Mouse (Mus musculus) G1E (cell line): ENCODE data around the gene Sept8. TPM values are rescaled to one million over a fixed set of nuclear protein-coding genes. Genes with fewer than 3 reads are reported as not detected.

Source experiments
- ATAC-seq: 2 replicates; pipeline ENCODE4 v1.8.0; 2016; ENCODE audit warnings: mild to moderate bottlenecking; ENCODE audit not compliant: insufficient number of reproducible peaks, poor library complexity, low FRiP score, severe bottlenecking; ENCODE audit errors: extremely low read depth
- DNase-seq: peaks from one replicate; pipeline ENCODE4 v3.0.0; 2012; ENCODE audit warnings: low spot score
- H3K27me3 ChIP-seq: 2 replicates; pipeline ENCODE4 v1.6.1; 2012; ENCODE audit warnings: mild to moderate bottlenecking, low read length, inconsistent platforms; ENCODE audit not compliant: insufficient read depth
- H3K36me3 ChIP-seq: replicated peaks from 2 replicates; pipeline ENCODE3; 2012; ENCODE audit warnings: mild to moderate bottlenecking, inconsistent platforms
- H3K4me1 ChIP-seq: 2 replicates; pipeline ENCODE4 v1.6.1; 2012; ENCODE audit warnings: low read depth, low read length, inconsistent platforms, mixed read lengths; ENCODE audit not compliant: insufficient read depth
- H3K4me3 ChIP-seq: 2 replicates; pipeline ENCODE4 v1.5.1; 2012; ENCODE audit warnings: low read depth, mild to moderate bottlenecking, inconsistent platforms, low read length, moderate library complexity, mixed read lengths
- H3K9me3 ChIP-seq: replicated peaks from 2 replicates; pipeline ENCODE4 v1.6.1; 2012; ENCODE audit warnings: inconsistent platforms
- CTCF ChIP-seq: IDR thresholded peaks from 2 replicates; pipeline ENCODE4 v1.5.1; 2012; ENCODE audit warnings: low read depth, low read length, inconsistent platforms, mixed read lengths
- GATA1 ChIP-seq: IDR thresholded peaks from 2 replicates; pipeline ENCODE4 v1.6.1; 2012; ENCODE audit warnings: borderline replicate concordance, low read length, inconsistent platforms, mixed read lengths
- GATA2 ChIP-seq: IDR thresholded peaks from 2 replicates; pipeline ENCODE4 v1.6.1; 2012; ENCODE audit warnings: low read depth, low read length, inconsistent platforms, borderline replicate concordance
- POLR2AphosphoS5 ChIP-seq: IDR thresholded peaks from 2 replicates; pipeline ENCODE4 v1.6.1; 2012; ENCODE audit warnings: low read depth, low read length, inconsistent platforms; ENCODE audit not compliant: insufficient replicate concordance
- TAL1 ChIP-seq: conservative IDR thresholded peaks from 2 replicates; pipeline ENCODE4 v1.6.1; 2012; ENCODE audit warnings: low read depth, low read length, inconsistent platforms, mixed read lengths
- polyA plus RNA-seq: library from polyadenylated mRNA; stranded (reverse); fragments of >175 nt; gene quantifications from 2 replicates; pipeline ENCODE4 v1.2.3, GENCODE M21; 2012
- total RNA-seq, 2 experiments: library from RNA; stranded (forward) in 1 of 2; stranded (reverse) in 1 of 2; fragments of 200-1000 nt in 1 of 2; fragments of >200 nt in 1 of 2; fragmentation: Nextera tagmentation in 1 of 2; gene quantifications; 2 replicates each; pipeline ENCODE4 v1.2.3; 2014 to 2017

Sept8 gene
- total and polyA plus RNA-seq, 3 experiments: 124 to 186 (median 172) TPM

DNA sequence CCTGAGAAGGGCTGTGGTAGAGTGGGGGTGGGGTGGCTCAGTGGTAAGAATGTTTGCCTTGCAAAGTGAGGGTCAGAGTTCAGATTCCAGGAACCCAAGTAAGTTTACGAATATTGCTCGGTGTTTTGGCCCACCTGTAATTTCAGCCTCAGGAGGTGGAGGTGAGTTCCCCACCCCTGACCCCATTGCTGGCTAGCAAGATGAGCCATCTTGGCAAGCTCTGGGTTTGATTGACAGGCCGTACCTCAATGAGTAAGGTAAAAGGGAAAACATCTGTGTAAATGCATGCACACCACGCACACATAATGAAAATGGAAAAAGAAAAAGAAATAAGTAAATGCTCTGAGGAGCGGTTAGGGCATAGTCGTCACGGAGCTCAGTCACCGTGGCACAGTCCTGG, 14.7 kb upstream of the Sept8 start:
- Histone ChIP-seq H3K27me3 (peaks cover 8% of the 10 kb centered on the region; the same call in 1 of the 2 replicates), H3K9me3 (no peaks in the 10 kb centered on the region), H3K36me3 (no peaks in the 10 kb centered on the region), H3K4me1 (peaks cover 43% of the 10 kb centered on the region), H3K4me3 (no peak overlapping the region)
- DNase-seq: no peak
- no peak for TF ChIP-seq GATA1
- no peak for TF ChIP-seq GATA2
- TF ChIP-seq CTCF: no peak
- TF ChIP-seq POLR2AphosphoS5: no peak
- no peak for TF ChIP-seq TAL1
- ATAC-seq: no peak

DNA sequence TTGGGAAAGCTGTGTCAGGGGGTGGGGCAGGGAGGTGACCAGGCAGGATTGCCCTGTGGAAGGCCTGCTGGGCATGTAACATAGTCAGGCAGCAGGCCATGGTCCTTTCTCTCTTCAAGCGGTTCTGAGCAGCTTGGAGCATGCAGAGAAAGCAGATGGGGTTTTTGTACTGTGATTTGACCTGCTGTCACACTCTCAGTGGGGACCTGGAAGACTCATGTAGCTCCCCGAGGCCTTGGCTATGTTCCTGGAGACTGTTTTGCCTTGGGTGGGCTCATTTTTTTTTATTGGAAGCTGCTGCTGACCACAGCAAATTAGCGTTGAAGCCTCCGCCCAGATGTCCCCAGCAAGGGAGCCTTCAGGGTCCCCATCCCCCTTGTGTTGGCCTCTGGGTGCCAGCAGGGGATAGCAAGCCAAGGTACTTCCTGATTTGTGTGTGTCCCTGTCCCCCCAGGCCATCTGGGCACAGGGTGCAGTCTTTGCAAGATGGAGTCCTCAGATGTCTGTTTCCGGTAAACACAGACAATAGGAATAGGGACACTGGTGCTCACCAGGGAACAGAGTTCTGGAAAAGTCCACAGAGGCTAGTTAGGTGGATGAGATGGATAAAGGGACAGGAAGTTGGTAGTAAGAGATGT, 13.9 kb upstream of the Sept8 start:
- Histone ChIP-seq H3K9me3 (no peaks in the 10 kb centered on the region), H3K36me3 (no peaks in the 10 kb centered on the region), H3K27me3 (peaks cover 4% of the 10 kb centered on the region; the same call in 1 of the 2 replicates), H3K4me3 (no peak overlapping the region), H3K4me1 (peaks cover 40% of the 10 kb centered on the region)
- ATAC-seq (no peak), DNase-seq (no peak)
- TF ChIP-seq GATA2: no peak

DNA sequence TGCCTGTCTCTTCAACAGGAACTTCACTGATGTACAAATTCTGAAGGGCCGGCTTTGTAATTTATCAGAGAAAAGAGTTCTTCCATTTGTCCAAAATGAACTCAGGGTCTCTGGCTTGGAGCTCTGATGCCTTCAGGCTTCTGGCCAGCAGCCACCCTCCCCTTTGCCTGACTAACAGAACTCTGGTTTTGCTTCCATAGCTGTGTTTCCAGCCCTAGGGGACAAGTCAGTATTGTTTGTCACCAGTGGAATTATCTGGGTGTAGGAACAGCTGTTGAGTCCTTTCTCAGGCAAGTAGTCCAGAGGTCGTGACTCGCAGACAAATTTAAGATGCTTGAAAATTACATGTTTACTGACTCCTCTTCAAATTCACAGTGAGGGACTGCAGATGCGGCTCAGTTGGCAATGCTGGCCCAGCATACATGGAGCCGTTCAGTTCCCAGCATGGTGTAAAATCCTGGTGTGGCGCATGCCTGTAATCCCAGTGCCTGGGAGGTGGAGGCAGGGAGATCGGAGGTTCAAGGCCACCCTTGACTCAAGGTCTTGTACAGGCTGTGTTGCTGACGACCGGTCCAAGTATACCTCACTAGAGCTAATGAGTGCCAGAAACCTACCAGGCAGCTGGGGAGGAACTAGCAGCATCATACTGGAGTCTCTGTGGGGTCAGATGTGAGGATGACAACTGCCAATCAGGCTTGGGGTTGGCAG, 11.8 kb upstream of the Sept8 start:
- Histone ChIP-seq H3K4me1 (peaks cover 26% of the 10 kb centered on the region), H3K36me3 (no peaks in the 10 kb centered on the region), H3K9me3 (no peaks in the 10 kb centered on the region), H3K4me3 (no peak overlapping the region), H3K27me3 (no peaks in the 10 kb centered on the region; the same call in 1 of the 2 replicates)
- DNase-seq: no peak
- no peak for ATAC-seq
- TF ChIP-seq POLR2AphosphoS5: no peak
- TF ChIP-seq GATA2: no peak
- no peak for TF ChIP-seq GATA1

DNA sequence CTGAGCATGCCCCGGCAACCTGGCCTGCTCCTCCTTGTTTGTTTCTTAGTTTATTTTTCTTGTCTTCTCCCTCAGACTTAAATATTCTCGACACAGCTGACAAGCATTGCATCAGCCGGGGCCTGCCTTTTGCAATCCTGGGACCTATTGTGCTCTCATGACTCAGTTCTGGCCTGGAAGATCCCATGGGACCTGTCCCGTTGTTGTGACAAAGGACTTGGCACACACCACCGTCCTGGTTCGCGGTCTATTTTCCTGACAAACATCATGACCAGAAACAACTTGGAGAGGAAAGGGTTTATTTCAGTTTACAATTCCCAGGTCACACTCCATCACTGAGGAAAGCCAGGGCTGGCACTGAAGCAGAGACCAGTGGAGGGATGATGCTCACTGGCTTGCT, 10.9 kb upstream of the Sept8 start:
- no peak for DNase-seq
- H3K9me3 ChIP-seq: no peaks in the 10 kb centered on the region
- TF ChIP-seq GATA1: no peak
- no peak for TF ChIP-seq POLR2AphosphoS5
- no peak for TF ChIP-seq CTCF
- TF ChIP-seq TAL1: no peak
- TF ChIP-seq GATA2: no peak
- no peak overlapping the region for H3K4me3 ChIP-seq
- ATAC-seq: no peak
- no peaks in the 10 kb centered on the region; the same call in 1 of the 2 replicates for H3K27me3 ChIP-seq
- peaks cover 20% of the 10 kb centered on the region for H3K4me1 ChIP-seq
- no peaks in the 10 kb centered on the region for H3K36me3 ChIP-seq

DNA sequence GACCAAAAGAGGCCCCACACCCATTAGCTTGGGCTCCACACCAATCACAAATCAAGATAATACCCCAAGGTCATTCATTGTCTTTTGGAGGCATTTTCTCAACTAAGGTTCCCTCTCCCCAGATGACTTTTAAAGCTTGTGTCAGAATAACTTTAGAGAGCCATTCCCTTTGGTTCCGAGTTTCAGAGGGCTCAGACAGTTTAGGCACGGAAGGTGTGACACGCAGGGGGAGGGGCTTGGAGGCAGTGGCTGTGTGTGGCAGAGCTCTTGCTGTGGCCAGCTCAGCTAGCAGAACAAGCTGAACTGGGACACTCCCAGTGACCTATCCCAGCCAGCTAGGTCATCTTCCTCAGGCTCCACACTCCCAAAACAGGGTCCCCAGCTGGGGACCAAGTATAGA, 10.5 kb upstream of the Sept8 start:
- H3K4me1 ChIP-seq: peaks cover 20% of the 10 kb centered on the region
- no peaks in the 10 kb centered on the region for H3K36me3 ChIP-seq
- DNase-seq (no peak), ATAC-seq (no peak)
- H3K27me3 ChIP-seq: no peaks in the 10 kb centered on the region; the same call in 1 of the 2 replicates
- H3K4me3 ChIP-seq: no peak overlapping the region
- no peak for TF ChIP-seq POLR2AphosphoS5
- no peak for TF ChIP-seq GATA2
- no peak for TF ChIP-seq TAL1
- TF ChIP-seq CTCF: no peak
- TF ChIP-seq GATA1: no peak
- no peaks in the 10 kb centered on the region for H3K9me3 ChIP-seq

DNA sequence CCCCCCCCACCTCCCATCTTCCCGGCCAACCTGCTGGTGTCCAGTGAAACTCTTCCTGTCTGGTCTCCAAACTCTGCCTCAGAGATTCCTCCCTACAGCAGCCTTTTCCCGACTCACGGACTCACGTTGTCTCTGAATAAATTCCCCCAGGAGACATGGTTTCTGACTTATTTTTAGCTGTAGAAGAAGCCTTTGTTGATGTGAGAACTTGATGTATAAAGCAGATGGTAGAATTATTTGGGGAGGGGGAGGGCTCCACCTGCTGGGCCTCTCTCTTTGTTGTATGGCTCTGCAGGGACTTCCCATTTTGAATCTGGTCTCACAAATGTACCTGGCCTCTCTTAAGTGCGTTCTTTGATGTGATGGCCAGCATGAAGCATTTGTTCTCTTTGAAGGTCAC, 8.7 kb upstream of the Sept8 start:
- Histone ChIP-seq H3K4me1 (peaks cover 15% of the 10 kb centered on the region), H3K4me3 (no peak overlapping the region), H3K36me3 (no peaks in the 10 kb centered on the region), H3K27me3 (no peaks in the 10 kb centered on the region; the same call in 1 of the 2 replicates), H3K9me3 (no peaks in the 10 kb centered on the region)
- TF ChIP-seq GATA1 (no peak), POLR2AphosphoS5 (no peak)
- no peak for DNase-seq
- ATAC-seq: no peak
